Mouse (Mus musculus): ENCODE results near the gene Nr5a2.

- TF ChIP-seq POLR2A (IDR thresholded peaks at IDR 0.05; ENCODE audit: borderline replicate concordance, insufficient read depth, low read length) (no peak), CTCF (IDR thresholded peaks at IDR 0.05; ENCODE audit: borderline replicate concordance, insufficient read depth, low read depth, low read length) (no peak)
These were observed 76.6 kb downstream of the Nr5a2 start for GRCm38 (mm10) chr1:136883458-136884174.

All from cerebellum, adult 2 months (tissue).